Mouse (Mus musculus) kidney, embryonic 15.5 days (tissue): ENCODE measurements at regions not wholly inside any gene's neighbourhood (a gene's known extent, or its start where the extent isn't known, plus 50 kb on each side); places are given as distances from the start of the nearest gene placed in this dataset.

Experiments
- ATAC-seq: fragments of 200-750 bp; cut with Nextera tagmentation; replicated peaks from 2 replicates; pipeline ENCODE4 v1.8.0; 2017; ENCODE audit warnings: moderate TSS enrichment; ENCODE audit not compliant: low FRiP score
- H3K27ac ChIP-seq: fragments of 300-500 bp; sonication (generic); 2 replicates; pipeline ENCODE4 v1.5.1; 2015; ENCODE audit warnings: mild to moderate bottlenecking, inconsistent platforms
- H3K27me3 ChIP-seq: fragments of 300-500 bp; sonication (generic); 2 replicates; pipeline ENCODE4 v1.6.1; 2015; ENCODE audit warnings: inconsistent platforms
- H3K36me3 ChIP-seq: fragments of 300-500 bp; sonication (generic); 2 replicates; pipeline ENCODE4 v1.6.1; 2015; ENCODE audit warnings: inconsistent platforms
- H3K4me1 ChIP-seq: fragments of 300-500 bp; sonication (generic); 2 replicates; pipeline ENCODE4 v1.6.1; 2015; ENCODE audit warnings: inconsistent platforms
- H3K4me2 ChIP-seq: fragments of 300-500 bp; sonication (generic); 2 replicates; pipeline ENCODE4 v1.6.1; 2015; ENCODE audit warnings: moderate library complexity, mild to moderate bottlenecking, inconsistent platforms
- H3K4me3 ChIP-seq: fragments of 300-500 bp; sonication (generic); replicated peaks from 2 replicates; pipeline ENCODE4 v1.5.1; 2015; ENCODE audit warnings: mild to moderate bottlenecking, inconsistent platforms
- H3K9ac ChIP-seq: fragments of 300-500 bp; sonication (generic); 2 replicates; pipeline ENCODE4 v1.6.1; 2015; ENCODE audit warnings: mild to moderate bottlenecking, inconsistent platforms
- H3K9me3 ChIP-seq: fragments of 300-500 bp; sonication (generic); replicated peaks from 2 replicates; pipeline ENCODE4 v1.6.1; 2016; ENCODE audit warnings: inconsistent platforms
- WGBS: fragments of 180-500 bp; shearing (Covaris S2); methylation state at CpG from one replicate; pipeline ENCODE4 v1.1.7; 2015; ENCODE audit warnings: mixed read lengths; 5-methylcytosine and 5-hydroxymethylcytosine counted together

GRCm38 (mm10) chr10:60914391-60914790 is 83.0 kb upstream of the Unc5b start:
- Histone ChIP-seq H3K9ac (no peak overlapping the region), H3K4me1 (no peaks in the 10 kb centered on the region), H3K4me2 (no peak overlapping the region), H3K4me3 (no peak overlapping the region), H3K9me3 (no peaks in the 10 kb centered on the region), H3K27me3 (peaks cover 16% of the 10 kb centered on the region; the same call in 1 of the 2 replicates), H3K36me3 (no peaks in the 10 kb centered on the region), H3K27ac (no peak overlapping the region)
- WGBS: 20% methylated on average over 7 of the region's 7 CpGs
- no peak for ATAC-seq

- 83% methylated on average over 11 of the region's 11 CpGs for WGBS
- H3K36me3 ChIP-seq: no peaks in the 10 kb centered on the region
- H3K27me3 ChIP-seq: peaks cover 16% of the 10 kb centered on the region; the same call in 1 of the 2 replicates
- no peaks in the 10 kb centered on the region for H3K9me3 ChIP-seq
- ATAC-seq: no peak
- H3K4me2 ChIP-seq: no peak overlapping the region
- no peaks in the 10 kb centered on the region for H3K4me1 ChIP-seq
- H3K4me3 ChIP-seq: no peak overlapping the region
- H3K27ac ChIP-seq: no peak overlapping the region
- H3K9ac ChIP-seq: no peak overlapping the region
Observed at GRCm38 (mm10) chr10:60913456-60913900, 82.1 kb upstream of the Unc5b start.

- Histone ChIP-seq H3K27me3 (no peaks in the 10 kb centered on the region), H3K36me3 (no peaks in the 10 kb centered on the region), H3K9ac (no peak overlapping the region), H3K4me1 (no peaks in the 10 kb centered on the region), H3K27ac (no peak overlapping the region), H3K4me2 (no peak overlapping the region), H3K9me3 (no peaks in the 10 kb centered on the region), H3K4me3 (no peak overlapping the region)
- WGBS: 41% methylated on average over 7 of the region's 7 CpGs
- no peak for ATAC-seq
Observed at GRCm38 (mm10) chr10:60904351-60904750, 73.0 kb upstream of the Unc5b start.

DNA sequence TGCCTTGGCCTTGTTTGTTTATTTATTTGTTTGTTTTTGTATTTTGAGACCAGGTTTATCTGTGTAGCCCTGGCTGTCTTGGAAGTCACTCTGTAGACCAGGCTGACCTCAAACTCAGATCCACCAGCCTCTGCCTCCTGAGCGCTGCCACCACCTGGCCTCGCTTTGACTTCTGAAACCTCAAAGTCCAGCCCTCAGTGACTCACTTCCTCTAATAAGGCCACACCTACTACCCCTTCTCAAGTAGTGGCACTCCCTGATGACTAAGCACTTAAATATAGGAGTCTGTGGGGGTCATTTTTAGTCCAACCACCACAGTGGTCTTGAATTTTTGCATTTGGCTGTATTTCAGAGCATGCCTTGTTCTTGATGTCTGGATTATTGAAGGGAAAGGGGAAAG is 69.6 kb upstream of the Unc5b start:
- Histone ChIP-seq H3K27ac (no peak overlapping the region), H3K9ac (no peak overlapping the region), H3K4me3 (no peak overlapping the region), H3K4me1 (no peaks in the 10 kb centered on the region), H3K9me3 (no peaks in the 10 kb centered on the region; the same call in 1 of the 2 replicates), H3K27me3 (no peaks in the 10 kb centered on the region), H3K36me3 (no peaks in the 10 kb centered on the region), H3K4me2 (no peak overlapping the region)
- no peak for ATAC-seq
- 87% methylated on average over 2 of the region's 2 CpGs for WGBS

GRCm38 (mm10) chr10:60893810-60894147 is 62.4 kb upstream of the Unc5b start:
- no peak for ATAC-seq
- Histone ChIP-seq H3K4me1 (peaks cover 27% of the 10 kb centered on the region), H3K9ac (no peak overlapping the region), H3K9me3 (no peaks in the 10 kb centered on the region; the same call in 1 of the 2 replicates), H3K36me3 (no peaks in the 10 kb centered on the region), H3K27me3 (peaks cover 6% of the 10 kb centered on the region; the same call in 1 of the 2 replicates), H3K4me3 (no peak overlapping the region), H3K27ac (no peak overlapping the region), H3K4me2 (no peak overlapping the region)
- 36% methylated on average over 4 of the region's 4 CpGs for WGBS

- Histone ChIP-seq H3K27me3 (peaks cover 6% of the 10 kb centered on the region; the same call in 1 of the 2 replicates), H3K27ac (peak overlapping the region; percentile 65), H3K4me2 (peak overlapping the region; percentile 29), H3K4me1 (peaks cover 27% of the 10 kb centered on the region), H3K4me3 (no peak overlapping the region), H3K9me3 (no peaks in the 10 kb centered on the region; the same call in 1 of the 2 replicates), H3K9ac (no peak overlapping the region), H3K36me3 (no peaks in the 10 kb centered on the region)
- peak; percentile 49; the same call in 1 of the 2 replicates for ATAC-seq
- WGBS: 38% methylated on average over 22 of the region's 22 CpGs
Observed at GRCm38 (mm10) chr10:60893130-60893809, 61.9 kb upstream of the Unc5b start.

GRCm38 (mm10) chr10:60892730-60893129 is 61.3 kb upstream of the Unc5b start:
- H3K27me3 ChIP-seq: peaks cover 10% of the 10 kb centered on the region
- no peak overlapping the region for H3K4me3 ChIP-seq
- H3K36me3 ChIP-seq: no peaks in the 10 kb centered on the region
- no peak overlapping the region for H3K9ac ChIP-seq
- 6% methylated on average over 4 of the region's 4 CpGs for WGBS
- ATAC-seq: peak; percentile 12; the same call in 1 of the 2 replicates
- H3K4me1 ChIP-seq: peaks cover 27% of the 10 kb centered on the region
- no peaks in the 10 kb centered on the region; the same call in 1 of the 2 replicates for H3K9me3 ChIP-seq
- H3K27ac ChIP-seq: peak overlapping the region; percentile 65
- H3K4me2 ChIP-seq: peak overlapping the region; percentile 29

DNA sequence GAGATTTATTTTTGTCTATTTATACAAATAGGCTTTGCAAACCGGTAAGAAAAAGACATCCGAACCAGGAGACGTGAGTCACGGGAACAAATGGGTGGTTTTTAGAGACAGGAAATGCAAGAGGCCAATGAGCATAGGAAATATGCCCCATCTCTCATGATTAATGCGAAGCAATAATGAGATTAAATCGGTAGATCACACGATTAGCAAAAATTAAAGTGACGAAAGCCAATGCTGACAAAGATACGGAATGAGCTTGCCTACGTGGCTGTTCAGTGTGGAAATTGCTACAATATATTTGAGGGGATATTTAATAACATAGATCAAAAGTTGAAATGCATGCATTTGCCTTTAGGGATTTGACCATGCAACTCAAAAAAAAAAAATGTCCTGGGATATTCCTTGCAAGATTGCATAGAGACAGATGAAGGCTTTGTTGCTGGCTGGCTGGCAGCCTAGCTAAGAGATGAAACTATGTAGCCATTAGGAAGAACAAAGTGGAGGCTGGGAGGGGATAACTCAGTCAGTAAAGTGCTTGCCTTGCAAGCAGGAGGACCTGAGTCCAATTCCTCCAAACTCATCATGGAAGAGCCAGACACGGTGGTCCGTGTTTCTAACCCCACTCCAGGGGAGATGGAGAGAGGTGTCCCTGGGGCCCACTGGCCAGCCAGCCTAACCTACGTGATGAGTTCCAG is 60.2 kb upstream of the Unc5b start:
- 74% methylated on average over 13 of the region's 13 CpGs for WGBS
- peaks cover 31% of the 10 kb centered on the region for H3K4me1 ChIP-seq
- H3K27me3 ChIP-seq: peaks cover 18% of the 10 kb centered on the region
- H3K27ac ChIP-seq: peak overlapping the region; percentile 51
- ATAC-seq: no peak
- no peaks in the 10 kb centered on the region for H3K9me3 ChIP-seq
- no peak overlapping the region for H3K9ac ChIP-seq
- no peak overlapping the region for H3K4me3 ChIP-seq
- no peaks in the 10 kb centered on the region for H3K36me3 ChIP-seq
- H3K4me2 ChIP-seq: no peak overlapping the region

- H3K9me3 ChIP-seq: no peaks in the 10 kb centered on the region
- H3K27ac ChIP-seq: no peak overlapping the region
- H3K4me1 ChIP-seq: peaks cover 39% of the 10 kb centered on the region
- peaks cover 23% of the 10 kb centered on the region for H3K27me3 ChIP-seq
- H3K9ac ChIP-seq: no peak overlapping the region
- no peak overlapping the region for H3K4me2 ChIP-seq
- no peak overlapping the region for H3K4me3 ChIP-seq
- ATAC-seq: no peak
- H3K36me3 ChIP-seq: no peaks in the 10 kb centered on the region
- WGBS: 86% methylated on average over 13 of the region's 13 CpGs
Observed at GRCm38 (mm10) chr10:60889792-60890191, 58.4 kb upstream of the Unc5b start.

DNA sequence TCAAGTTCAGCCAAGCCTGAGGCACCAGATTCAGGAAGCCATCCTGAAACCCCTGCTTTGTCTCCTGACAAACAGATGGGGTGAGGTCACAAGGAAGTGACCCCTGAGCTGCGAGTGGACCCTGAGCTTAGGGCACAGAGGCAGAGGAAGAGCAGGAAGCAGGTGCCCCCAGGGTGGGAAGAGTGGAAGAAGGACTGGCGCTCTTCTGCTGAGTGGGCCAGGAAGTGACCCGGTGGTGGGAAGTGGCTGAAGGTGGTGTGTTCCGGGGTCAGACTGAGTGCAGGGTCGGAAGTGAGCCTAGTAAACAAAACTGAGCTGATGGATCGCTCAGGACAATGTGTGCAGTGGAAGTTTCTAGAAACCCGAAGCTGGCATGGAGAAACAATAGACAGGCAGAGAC is 57.2 kb upstream of the Unc5b start:
- H3K9ac ChIP-seq: no peak overlapping the region
- ATAC-seq: no peak
- 63% methylated on average over 7 of the region's 7 CpGs for WGBS
- no peaks in the 10 kb centered on the region for H3K9me3 ChIP-seq
- peak overlapping the region; percentile 68 for H3K27ac ChIP-seq
- H3K27me3 ChIP-seq: peaks cover 19% of the 10 kb centered on the region
- peaks cover 33% of the 10 kb centered on the region for H3K4me1 ChIP-seq
- no peak overlapping the region for H3K4me2 ChIP-seq
- H3K4me3 ChIP-seq: no peak overlapping the region
- H3K36me3 ChIP-seq: no peaks in the 10 kb centered on the region

GRCm38 (mm10) chr10:60885348-60886275 is 54.2 kb upstream of the Unc5b start:
- H3K4me3 ChIP-seq: 0 out of 2 replicates have a peak overlapping the region, but pooled peaks have one; percentile 12
- H3K27ac ChIP-seq: no peak overlapping the region
- H3K36me3 ChIP-seq: no peaks in the 10 kb centered on the region
- peaks cover 19% of the 10 kb centered on the region for H3K27me3 ChIP-seq
- 29% methylated on average over 25 of the region's 25 CpGs for WGBS
- H3K9ac ChIP-seq: no peak overlapping the region
- H3K9me3 ChIP-seq: no peaks in the 10 kb centered on the region
- H3K4me1 ChIP-seq: peaks cover 16% of the 10 kb centered on the region
- peak; percentile 43; the same call in 1 of the 2 replicates for ATAC-seq
- H3K4me2 ChIP-seq: peak overlapping the region; percentile 49
